In the genomic region with DNA sequence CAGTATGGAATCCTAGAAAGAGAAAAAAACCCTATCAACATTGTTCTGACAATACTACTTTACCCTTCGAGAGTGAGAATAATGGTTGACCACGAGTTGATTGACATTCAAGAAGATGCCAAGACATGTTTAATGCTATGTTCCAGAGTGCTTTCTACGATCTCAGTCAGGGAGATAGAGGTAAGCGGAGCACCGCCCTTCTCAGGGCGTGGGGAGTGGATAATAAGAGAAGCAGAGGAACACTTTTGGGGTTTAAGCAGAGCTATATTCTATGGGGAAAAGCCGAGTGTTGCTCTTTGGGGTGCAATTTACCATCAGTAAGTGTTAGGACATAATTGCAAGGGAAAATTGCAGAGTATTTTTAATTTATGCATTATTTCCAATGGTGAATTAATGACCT, we compare ENCODE assay signal across 28 mouse cellular contexts. TPM values are rescaled to one million over a fixed set of nuclear protein-coding genes. Genes with fewer than 3 reads are reported as not detected.
DNase-seq lines count a peak whose midpoint lies in the region; ATAC-seq and TF ChIP-seq lines count a peak whose summit lies in the region.
"Had no signal": no experiment of that assay in that cellular context is flagged by ENCODE, and none has a peak within 500 bp of the region (broad histone marks: within the 10 kb centered on the region; RNA-seq: fewer than 3 reads in every experiment).

No protein-coding gene starts in this region.

- no peak for ATAC-seq in G1E (ENCODE audit: extremely low read depth, insufficient number of reproducible peaks, low FRiP score, poor library complexity, severe bottlenecking)
- peak; percentile 53 for ATAC-seq in liver, embryonic 16.5 days (ENCODE audit: low read depth)
- no peak for ATAC-seq in kidney, embryonic 15.5 days (replicated peaks; ENCODE audit: low FRiP score)
- ATAC-seq: forebrain, embryonic 13.5 days; hindbrain, postnatal 0 days; intestine, embryonic 16.5 days had no signal

- TF ChIP-seq CTCF in G1E (IDR thresholded peaks at IDR 0.05; ENCODE audit: low read depth, low read length), result no peak
- TF ChIP-seq CTCF in bone marrow, adult 2 months (IDR thresholded peaks at IDR 0.05; ENCODE audit: control insufficient read depth, insufficient read depth, low read length), result no peak

- H3K9ac ChIP-seq in liver, embryonic 16.5 days (ENCODE audit: low read depth, low read length), result peak overlapping the region; percentile 22
- H3K9ac ChIP-seq in kidney, embryonic 15.5 days, result no peak overlapping the region
- H3K9ac ChIP-seq: forebrain, embryonic 13.5 days; neural tube, embryonic 12.5 days had no signal

- 55% methylated on average over 7 of the region's 7 CpGs for WGBS in bone marrow, adult 2 months
- 22% methylated on average over 7 of the region's 7 CpGs for WGBS in liver, embryonic 16.5 days (ENCODE audit: insufficient replicate concordance)
- WGBS in kidney, embryonic 15.5 days, result 86% methylated on average over 7 of the region's 7 CpGs

- H3K4me2 ChIP-seq in liver, embryonic 16.5 days (ENCODE audit: low read depth, low read length), result peak overlapping the region; percentile 47
- no peak overlapping the region for H3K4me2 ChIP-seq in kidney, embryonic 15.5 days
- H3K4me2 ChIP-seq: forebrain, embryonic 13.5 days; neural tube, embryonic 12.5 days had no signal

- peaks cover 72% of the 10 kb centered on the region for H3K4me1 ChIP-seq in G1E (ENCODE audit: insufficient read depth, low read depth, low read length)
- H3K4me1 ChIP-seq in bone marrow, adult 2 months (ENCODE audit: control insufficient read depth, insufficient read depth, low read length), result peaks cover 3% of the 10 kb centered on the region
- peaks cover 46% of the 10 kb centered on the region for H3K4me1 ChIP-seq in liver, embryonic 16.5 days (ENCODE audit: control insufficient read depth, low read depth, low read length)
- 0 out of 2 replicates have a peak, but pooled peaks cover 7% of the 10 kb centered on the region for H3K4me1 ChIP-seq in kidney, embryonic 15.5 days
- H3K4me1 ChIP-seq: forebrain, embryonic 13.5 days had no signal

- H3K27ac ChIP-seq in bone marrow, adult 2 months (ENCODE audit: control insufficient read depth, insufficient read depth, low read depth, low read length, poor library complexity), result no peak overlapping the region
- H3K27ac ChIP-seq in liver, embryonic 16.5 days (ENCODE audit: low read length), result peak overlapping the region; percentile 82
- no peak overlapping the region for H3K27ac ChIP-seq in kidney, embryonic 15.5 days
- H3K27ac ChIP-seq: forebrain, embryonic 13.5 days; hindbrain, postnatal 0 days; limb, embryonic 10.5 days; neural tube, embryonic 12.5 days had no signal

- H3K4me3 ChIP-seq in G1E (ENCODE audit: low read depth, low read length), result peak overlapping the region; percentile 64; the same call in 1 of the 2 replicates
- H3K4me3 ChIP-seq in bone marrow, adult 2 months (replicated peaks; ENCODE audit: control insufficient read depth, low read depth, low read length), result peak overlapping the region; percentile 56
- peak overlapping the region; percentile 30 for H3K4me3 ChIP-seq in liver, embryonic 16.5 days (ENCODE audit: low read depth, low read length)
- H3K4me3 ChIP-seq in kidney, embryonic 15.5 days (replicated peaks), result no peak overlapping the region
- H3K4me3 ChIP-seq: forebrain, embryonic 13.5 days; limb, embryonic 10.5 days; neural tube, embryonic 12.5 days had no signal

- no peak for TF ChIP-seq POLR2A in bone marrow, adult 2 months (IDR thresholded peaks at IDR 0.05; ENCODE audit: borderline replicate concordance, control insufficient read depth, low read depth, low read length)

- no peak for DNase-seq in G1E (ENCODE audit: low spot score)
- peak; percentile 82 for DNase-seq in liver
- no peak for DNase-seq in layer of hippocampus, postnatal 14 days (ENCODE audit: low spot score in 2 of 2)
- no peak for DNase-seq in gastrocnemius, adult 8-10 months (ENCODE audit: low spot score in 2 of 2)
- DNase-seq: adrenal gland, postnatal 14 days; B cell, adult 2 months; cerebellum, adult 11 months; cerebellum, postnatal 10 days; lung, postnatal 10 days; midbrain, embryonic 14.5 days; retina, postnatal 1 day; right cerebral cortex, postnatal 25 days; thymus, adult 2 months had no signal

- H3K27me3 ChIP-seq in G1E (ENCODE audit: insufficient read depth, low read length), result no peaks in the 10 kb centered on the region
- H3K27me3 ChIP-seq in liver, embryonic 16.5 days (ENCODE audit: control insufficient read depth, insufficient read depth, low read depth, low read length), result no peaks in the 10 kb centered on the region
- no peaks in the 10 kb centered on the region; the same call in 1 of the 2 replicates for H3K27me3 ChIP-seq in kidney, embryonic 15.5 days
- H3K27me3 ChIP-seq: CH12.LX; forebrain, embryonic 13.5 days; neural tube, embryonic 12.5 days had no signal

- no peaks in the 10 kb centered on the region for H3K9me3 ChIP-seq in G1E (replicated peaks)
- no peaks in the 10 kb centered on the region for H3K9me3 ChIP-seq in liver, embryonic 16.5 days (replicated peaks; ENCODE audit: control insufficient read depth, low read length)
- no peaks in the 10 kb centered on the region for H3K9me3 ChIP-seq in kidney, embryonic 15.5 days (replicated peaks)
- H3K9me3 ChIP-seq: forebrain, embryonic 13.5 days; limb, embryonic 10.5 days; neural tube, embryonic 12.5 days had no signal

- peaks cover 9% of the 10 kb centered on the region for H3K36me3 ChIP-seq in G1E (replicated peaks)
- H3K36me3 ChIP-seq in liver, embryonic 16.5 days (ENCODE audit: control insufficient read depth, insufficient read depth), result no peaks in the 10 kb centered on the region
- H3K36me3 ChIP-seq in kidney, embryonic 15.5 days, result no peaks in the 10 kb centered on the region
- H3K36me3 ChIP-seq: limb, embryonic 10.5 days; neural tube, embryonic 12.5 days had no signal

RNA-seq across cellular contexts. Expression of gene Asb17, which starts 6.8 kb away (rescaled TPM):
- total RNA-seq in G1E (2014; fragmentation: Nextera tagmentation), result 3.1 and 5.5 TPM in 2 replicates
- total RNA-seq in G1E (2017), result 2.8 and 3.1 TPM in 2 replicates
- polyA plus RNA-seq in G1E (2012), result 0.08 TPM in 1 of 2 replicates, not detected in the other
- polyA plus RNA-seq in bone marrow, adult 2 months (2011; ENCODE audit: insufficient read depth, insufficient read length, low replicate concordance, missing spikeins), result 2.1 TPM in 1 of 2 replicates, not detected in the other
- 2.2 and 2.4 TPM in 2 replicates for polyA plus RNA-seq in liver, embryonic 16.5 days (2015; fragmentation: Nextera tagmentation; extraction: Ambion mirVana)
- 0.12 TPM in 1 of 2 replicates, not detected in the other for polyA plus RNA-seq in kidney, embryonic 15.5 days (2015; fragmentation: Nextera tagmentation; extraction: Ambion mirVana)
- not detected for total RNA-seq in layer of hippocampus, postnatal 14 days (2021)
- total RNA-seq in gastrocnemius, adult 8-10 months (2022), result under 1 TPM in 2 of 4 experiments, not detected in 2; 0.22 to 0.31 TPM
- total RNA-seq: adrenal gland, postnatal 14 days; gastrocnemius, adult 18-20 months; hindbrain, postnatal 0 days; layer of hippocampus, postnatal 10 days; liver, adult 2 months had no signal
- polyA plus RNA-seq: forebrain, embryonic 13.5 days; hindbrain, postnatal 0 days; large intestine, adult 2 months; liver, adult 2 months; midbrain, embryonic 14.5 days; thymus, adult 2 months had no signal

RNA-seq across cellular contexts. Expression of gene Msh4, which starts 55.2 kb away (rescaled TPM):
- total RNA-seq in G1E (2014; fragmentation: Nextera tagmentation), result 0.19 and 0.45 TPM in 2 replicates
- 0.46 and 0.49 TPM in 2 replicates for total RNA-seq in G1E (2017)
- not detected in 2 replicates for polyA plus RNA-seq in G1E (2012)
- polyA plus RNA-seq in bone marrow, adult 2 months (2011; ENCODE audit: insufficient read depth, insufficient read length, low replicate concordance, missing spikeins), result 0.99 TPM in 1 of 2 replicates, not detected in the other
- 0.04 TPM in 1 of 2 replicates, not detected in the other for polyA plus RNA-seq in liver, embryonic 16.5 days (2015; fragmentation: Nextera tagmentation; extraction: Ambion mirVana)
- 0.06 and 0.14 TPM in 2 replicates for polyA plus RNA-seq in kidney, embryonic 15.5 days (2015; fragmentation: Nextera tagmentation; extraction: Ambion mirVana)
- total RNA-seq in layer of hippocampus, postnatal 14 days (2021), result under 1 TPM; 0.37 to 0.62 TPM
- under 1 TPM in 1 of 4 experiments, not detected in 3; 0.11 TPM for total RNA-seq in gastrocnemius, adult 8-10 months (2022)
- polyA plus RNA-seq: embryonic facial prominence, embryonic 11.5 days; liver, adult 2 months; stomach, embryonic 16.5 days had no signal
